ENCODE assay signal across 18 mouse cellular contexts in the genomic region with DNA sequence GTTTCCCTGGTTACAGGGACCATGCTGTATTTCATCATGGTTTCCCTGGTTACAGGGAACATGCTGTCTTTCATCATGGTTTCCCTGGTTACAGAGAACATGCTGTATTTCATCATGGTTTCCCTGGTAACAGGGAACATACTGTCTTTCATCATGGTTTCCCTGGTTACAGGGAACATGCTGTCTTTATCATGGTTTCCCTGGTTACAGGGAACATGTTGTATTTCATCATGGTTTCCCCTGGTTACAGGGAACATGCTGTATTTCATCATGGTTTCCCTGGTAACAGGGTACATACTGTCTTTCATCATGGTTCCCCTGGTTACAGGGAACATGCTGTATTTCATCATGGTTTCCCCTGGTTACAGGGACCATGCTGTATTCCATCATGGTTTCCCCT.
DNase-seq lines count a peak whose midpoint lies in the region; ATAC-seq lines count a peak whose summit lies in the region.
"Had no signal": no experiment of that assay in that cellular context is flagged by ENCODE, and none has a peak within 500 bp of the region (broad histone marks: within the 10 kb centered on the region; RNA-seq: fewer than 3 reads in every experiment).

No protein-coding gene starts in this region.

- peaks cover 20% of the 10 kb centered on the region for H3K4me1 ChIP-seq in midbrain, embryonic 10.5 days
- H3K4me1 ChIP-seq in midbrain, embryonic 16.5 days (ENCODE audit: control insufficient read depth, insufficient read depth, low read length): no peaks in the 10 kb centered on the region
- H3K4me1 ChIP-seq in embryonic facial prominence, embryonic 10.5 days: peaks cover 48% of the 10 kb centered on the region

- no peak overlapping the region for H3K4me3 ChIP-seq in midbrain, embryonic 10.5 days
- no peak overlapping the region for H3K4me3 ChIP-seq in midbrain, embryonic 16.5 days (ENCODE audit: low read depth, low read length)
- H3K4me3 ChIP-seq in embryonic facial prominence, embryonic 10.5 days: no peak overlapping the region
- H3K4me3 ChIP-seq: limb, embryonic 15.5 days; neural tube, embryonic 13.5 days had no signal

- H3K27me3 ChIP-seq in midbrain, embryonic 10.5 days (ENCODE audit: low read depth, poor library complexity, severe bottlenecking): peaks cover 32% of the 10 kb centered on the region
- peaks cover 8% of the 10 kb centered on the region for H3K27me3 ChIP-seq in midbrain, embryonic 16.5 days (ENCODE audit: control insufficient read depth, insufficient read depth, low read depth, low read length)
- peaks cover 2% of the 10 kb centered on the region for H3K27me3 ChIP-seq in embryonic facial prominence, embryonic 10.5 days (replicated peaks; ENCODE audit: low read depth, poor library complexity, severe bottlenecking)

- ATAC-seq in midbrain, embryonic 16.5 days: no peak

- H3K9ac ChIP-seq in midbrain, embryonic 16.5 days (ENCODE audit: low read depth, low read length): no peak overlapping the region
- H3K9ac ChIP-seq: limb, embryonic 15.5 days; neural tube, embryonic 13.5 days had no signal

- H3K4me2 ChIP-seq in midbrain, embryonic 16.5 days (ENCODE audit: low read length): no peak overlapping the region
- H3K4me2 ChIP-seq: limb, embryonic 15.5 days; neural tube, embryonic 13.5 days had no signal

- DNase-seq in midbrain, embryonic 10.5 days (ENCODE audit: low spot score): peak; percentile 25
- DNase-seq in adipocyte (ENCODE audit: low spot score): peak; percentile 13
- no peak for DNase-seq in embryonic facial prominence, embryonic 10.5 days (ENCODE audit: low spot score)
- peak; percentile 75 for DNase-seq in mesoderm, embryonic 11.5 days (ENCODE audit: low read depth, low spot score)
- DNase-seq in cerebellum, adult 18-20 months: no peak
- DNase-seq in thymus, postnatal 0 days (ENCODE audit: low spot score): no peak
- no peak for DNase-seq in cerebellum, adult 11-12 months
- DNase-seq: adrenal gland, adult 2 months; cerebellum, adult 11 months; cerebellum, postnatal 36 days; gastrocnemius, postnatal 14 days; kidney, adult 18-20 months; kidney, postnatal 10 days; layer of hippocampus, adult 9-11 months; thymus, postnatal 4 days had no signal

- H3K36me3 ChIP-seq in midbrain, embryonic 10.5 days: no peaks in the 10 kb centered on the region
- H3K36me3 ChIP-seq in midbrain, embryonic 16.5 days (ENCODE audit: control insufficient read depth, insufficient read depth, low read length): no peaks in the 10 kb centered on the region
- no peaks in the 10 kb centered on the region for H3K36me3 ChIP-seq in embryonic facial prominence, embryonic 10.5 days (replicated peaks)
- H3K36me3 ChIP-seq: limb, embryonic 15.5 days; neural tube, embryonic 13.5 days had no signal

- peaks cover 6% of the 10 kb centered on the region; the same call in 1 of the 2 replicates for H3K9me3 ChIP-seq in midbrain, embryonic 10.5 days (replicated peaks)
- no peaks in the 10 kb centered on the region for H3K9me3 ChIP-seq in midbrain, embryonic 16.5 days (replicated peaks; ENCODE audit: control insufficient read depth, low read length, poor library complexity, severe bottlenecking)
- no peaks in the 10 kb centered on the region for H3K9me3 ChIP-seq in embryonic facial prominence, embryonic 10.5 days
- H3K9me3 ChIP-seq: limb, embryonic 15.5 days; neural tube, embryonic 13.5 days had no signal

- H3K27ac ChIP-seq in midbrain, embryonic 10.5 days (replicated peaks): no peak overlapping the region
- no peak overlapping the region for H3K27ac ChIP-seq in midbrain, embryonic 16.5 days (ENCODE audit: low read length)
- peak overlapping the region; percentile 65 for H3K27ac ChIP-seq in embryonic facial prominence, embryonic 10.5 days (replicated peaks)
- H3K27ac ChIP-seq: limb, embryonic 15.5 days; neural tube, embryonic 13.5 days had no signal

Comparison
In these comparisons a context has a peak if more than half of its experiments do, and no peak if none do; other contexts are left out.
1. DNase-seq: peak in midbrain, embryonic 10.5 days (single experiment), adipocyte (single experiment) and mesoderm, embryonic 11.5 days (single experiment); none in embryonic facial prominence, embryonic 10.5 days (single experiment), cerebellum, adult 18-20 months (0 of 2), thymus, postnatal 0 days (single experiment) and cerebellum, adult 11-12 months (single experiment).